Mouse (Mus musculus) stomach, embryonic 14.5 days (tissue): ENCODE data around the gene Miga2. TPM values are rescaled to one million over a fixed set of nuclear protein-coding genes. Genes with fewer than 3 reads are reported as not detected.

Source experiments
- ATAC-seq: fragments of 200-750 bp; cut with Nextera tagmentation; 2 replicates; pipeline ENCODE4 v1.8.0; 2017; ENCODE audit warnings: low read depth, moderate TSS enrichment; ENCODE audit not compliant: insufficient number of reproducible peaks, insufficient read depth, low FRiP score
- H3K27ac ChIP-seq: fragments of 300-500 bp; sonication (generic); 2 replicates; pipeline ENCODE4 v1.5.1; 2014; ENCODE audit warnings: mild to moderate bottlenecking, low read length, moderate library complexity, mixed read lengths
- H3K27me3 ChIP-seq: fragments of 300-500 bp; sonication (generic); 2 replicates; pipeline ENCODE4 v1.6.1; 2014; ENCODE audit warnings: low read length, control low read depth, mixed read lengths; ENCODE audit not compliant: control insufficient read depth, insufficient read depth
- H3K36me3 ChIP-seq: fragments of 300-500 bp; sonication (generic); 2 replicates; pipeline ENCODE4 v1.6.1; 2014; ENCODE audit warnings: mild to moderate bottlenecking, control low read depth, low read length, moderate library complexity, mixed read lengths; ENCODE audit not compliant: control insufficient read depth, insufficient read depth
- H3K4me1 ChIP-seq: fragments of 300-500 bp; sonication (generic); 2 replicates; pipeline ENCODE4 v1.6.1; 2014; ENCODE audit warnings: low read length, control low read depth, mixed read lengths; ENCODE audit not compliant: control insufficient read depth, insufficient read depth
- H3K4me2 ChIP-seq: fragments of 300-500 bp; sonication (generic); replicated peaks from 2 replicates; pipeline ENCODE4 v1.6.1; 2014; ENCODE audit warnings: low read depth, low read length, control low read depth
- H3K4me3 ChIP-seq: fragments of 300-500 bp; sonication (generic); 2 replicates; pipeline ENCODE4 v1.5.1; 2014; ENCODE audit warnings: low read depth, low read length, control low read depth
- H3K9ac ChIP-seq: fragments of 300-500 bp; sonication (generic); replicated peaks from 2 replicates; pipeline ENCODE4 v1.6.1; 2014; ENCODE audit warnings: low read depth, mild to moderate bottlenecking, control low read depth, low read length, moderate library complexity, mixed read lengths
- H3K9me3 ChIP-seq: fragments of 300-500 bp; sonication (generic); 2 replicates; pipeline ENCODE4 v1.6.1; 2016; ENCODE audit warnings: low read depth, low read length, control low read depth; ENCODE audit not compliant: control insufficient read depth
- microRNA-seq: library from miRNA; unstranded; fragments of <30 nt; microRNA quantifications from one replicate; pipeline ENCODE4, GENCODE M21; 2016
- polyA plus RNA-seq: library from polyadenylated mRNA; unstranded; fragments of >200 nt; fragmentation: Nextera tagmentation; extraction: Ambion mirVana; gene quantifications from 2 replicates; pipeline ENCODE4 v1.2.1, GENCODE M21; 2014

Gene Miga2
- polyA plus RNA-seq, 1 experiment from 2014 or later = 21.2 TPM

GRCm38 (mm10) chr2:30429156-30429555, 65.1 kb downstream of the Miga2 start:
- H3K27me3 ChIP-seq = no peaks in the 10 kb centered on the region
- no peak for ATAC-seq
- H3K27ac ChIP-seq = no peak overlapping the region
- H3K9ac ChIP-seq = no peak overlapping the region
- H3K4me2 ChIP-seq = no peak overlapping the region
- no peaks in the 10 kb centered on the region for H3K4me1 ChIP-seq
- no peaks in the 10 kb centered on the region for H3K9me3 ChIP-seq
- peaks cover 73% of the 10 kb centered on the region for H3K36me3 ChIP-seq
- no peak overlapping the region for H3K4me3 ChIP-seq

Small RNA genes within 50 kb of the gene (microRNA-seq; reads per million reads assigned to microRNA genes)
- gene Gm47292 = not detected

Other genes starting within 250 kb of the Miga2 start
- gene Zer1, start 239.6 kb upstream of the Miga2 start, polyA plus RNA-seq = 11.3 and 13.6 TPM in 2 replicates
- gene Tbc1d13, start 230.5 kb upstream of the Miga2 start, polyA plus RNA-seq = 12.0 and 12.4 TPM in 2 replicates
- 21.9 and 24.8 TPM in 2 replicates for gene Endog, start 192.7 kb upstream of the Miga2 start, polyA plus RNA-seq
- gene Spout1, start 185.8 kb upstream of the Miga2 start, polyA plus RNA-seq = 63.6 and 64.6 TPM in 2 replicates
- 13.9 and 15.7 TPM in 2 replicates for gene Kyat1, start 158.4 kb upstream of the Miga2 start, polyA plus RNA-seq
- 50.0 and 51.9 TPM in 2 replicates for gene Lrrc8a, start 126.5 kb upstream of the Miga2 start, polyA plus RNA-seq
- 0.13 and 0.25 TPM in 2 replicates for gene Gm28035, start 123.7 kb upstream of the Miga2 start, polyA plus RNA-seq
- gene Phyhd1, start 98.0 kb upstream of the Miga2 start, polyA plus RNA-seq = 16.2 and 17.6 TPM in 2 replicates
- not detected in 2 replicates for gene Gm28038, start 83.2 kb upstream of the Miga2 start, polyA plus RNA-seq
- 30.6 and 32.0 TPM in 2 replicates for gene Dolk, start 77.9 kb upstream of the Miga2 start, polyA plus RNA-seq
- 43.1 and 45.4 TPM in 2 replicates for gene Nup188, start 77.8 kb upstream of the Miga2 start, polyA plus RNA-seq
- 90.0 and 93.7 TPM in 2 replicates for gene Sh3glb2, start 4.9 kb upstream of the Miga2 start, polyA plus RNA-seq
- 35.8 and 37.8 TPM in 2 replicates for gene Dolpp1, start 28.0 kb downstream of the Miga2 start, polyA plus RNA-seq
- 27.3 and 30.0 TPM in 2 replicates for gene Crat, start 51.6 kb downstream of the Miga2 start, polyA plus RNA-seq
- 82.6 and 85.4 TPM in 2 replicates for gene Ptpa, start 51.8 kb downstream of the Miga2 start, polyA plus RNA-seq
- 2.8 and 3.1 TPM in 2 replicates for gene Ier5l, start 110.0 kb downstream of the Miga2 start, polyA plus RNA-seq
- gene Cstad, start 230.8 kb downstream of the Miga2 start, polyA plus RNA-seq = 1.2 and 2.1 TPM in 2 replicates